Mouse (Mus musculus): ENCODE data around the gene Gm20696.

GRCm38 (mm10) chr6:99378997-99379710, 287.4 kb downstream of the Gm20696 start:
- TF ChIP-seq CTCF (IDR thresholded peaks at IDR 0.05; ENCODE audit: extremely low read depth, insufficient read depth, insufficient read length, insufficient replicate concordance) (no peak), POLR2A (IDR thresholded peaks at IDR 0.05; ENCODE audit: low read depth, low read length) (no peak)
